Mouse (Mus musculus) telencephalon, adult 2 months (tissue): ENCODE measurements around the gene Rnf121.

Source experiments
- DNase-seq: peaks from one replicate; pipeline ENCODE4 v3.0.0-alpha.2; 2011; ENCODE audit warnings: low read depth, low spot score

Gene Rnf121

DNA sequence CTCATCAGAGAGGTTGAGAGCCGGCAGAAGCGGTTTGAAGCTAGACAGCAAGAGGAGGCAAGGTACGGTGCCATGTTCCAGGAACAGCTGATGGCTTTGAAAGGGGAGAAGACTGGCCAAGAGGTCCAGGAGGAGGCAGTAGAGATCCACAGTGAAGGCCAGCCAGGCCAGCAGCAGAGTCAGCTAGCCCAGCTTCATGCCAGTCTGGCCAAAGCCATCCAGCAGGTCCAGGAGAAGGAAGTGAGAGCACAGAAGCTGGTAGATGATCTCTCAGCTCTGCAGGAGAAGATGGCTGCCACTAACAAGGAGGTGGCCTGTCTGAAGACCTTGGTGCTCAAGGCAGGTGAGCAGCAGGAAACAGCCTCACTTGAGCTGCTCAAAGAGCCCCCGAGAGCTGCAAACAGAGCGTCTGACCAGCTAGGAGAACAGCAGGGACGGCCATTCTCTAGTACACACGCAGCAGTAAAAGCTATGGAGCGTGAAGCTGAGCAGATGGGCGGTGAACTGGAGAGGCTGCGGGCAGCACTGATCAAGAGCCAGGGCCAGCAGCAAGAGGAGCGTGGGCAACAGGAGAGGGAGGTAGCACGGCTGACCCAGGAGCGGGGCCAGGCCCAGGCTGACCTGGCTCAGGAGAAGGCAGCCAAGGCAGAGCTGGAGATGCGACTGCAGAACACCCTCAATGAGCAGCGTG, 65.7 kb downstream of the Rnf121 start:
- DNase-seq, result no peak

DNA sequence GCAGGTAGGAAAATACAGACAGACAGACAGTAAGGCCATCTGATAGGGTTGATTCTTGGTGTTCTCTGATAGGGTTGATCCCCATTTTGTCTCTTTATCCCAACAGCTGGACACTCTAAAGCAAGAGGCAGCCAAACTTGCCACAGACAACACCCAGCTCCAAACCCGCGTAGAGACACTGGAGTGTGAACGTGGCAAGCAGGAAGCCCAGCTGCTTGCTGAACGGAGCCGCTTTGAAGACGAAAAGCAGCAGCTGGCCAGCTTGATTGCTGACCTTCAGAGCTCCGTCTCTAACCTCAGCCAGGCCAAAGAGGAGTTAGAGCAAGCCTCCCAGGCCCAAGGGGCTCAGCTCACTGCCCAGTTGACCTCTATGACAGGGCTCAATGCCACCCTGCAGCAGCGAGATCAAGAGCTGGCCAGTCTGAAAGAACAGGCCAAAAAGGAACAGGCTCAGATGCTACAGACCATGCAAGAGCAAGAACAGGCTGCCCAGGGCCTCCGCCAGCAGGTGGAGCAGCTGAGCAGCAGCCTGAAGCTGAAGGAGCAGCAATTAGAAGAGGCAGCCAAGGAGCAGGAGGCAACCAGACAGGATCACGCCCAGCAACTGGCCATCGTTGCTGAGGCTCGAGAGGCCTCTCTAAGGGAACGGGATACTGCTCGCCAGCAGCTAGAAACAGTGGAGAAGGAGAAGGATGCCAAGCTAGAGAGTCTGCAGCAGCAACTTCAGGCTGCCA, 66.9 kb downstream of the Rnf121 start:
- peak; percentile 53 for DNase-seq

DNA sequence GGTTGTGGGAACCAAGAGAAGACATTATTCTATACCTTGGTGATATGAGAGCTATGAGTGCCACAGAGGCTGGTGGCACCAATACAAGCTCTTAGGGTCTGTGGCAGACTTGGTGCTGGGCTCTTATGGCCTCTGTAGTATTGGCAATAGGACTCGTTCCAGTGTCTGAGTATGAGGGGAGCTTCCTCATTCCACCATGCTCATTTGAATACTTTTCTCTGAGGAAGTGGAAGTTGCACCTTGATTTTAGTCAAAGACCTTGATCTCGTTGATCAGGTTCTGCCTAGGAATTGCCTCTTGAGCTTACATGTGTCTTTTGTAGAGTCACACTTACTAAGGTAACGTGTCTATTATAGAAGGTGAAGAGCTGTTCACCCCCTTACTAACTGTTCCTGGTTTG, 71.0 kb downstream of the Rnf121 start:
- no peak for DNase-seq

DNA sequence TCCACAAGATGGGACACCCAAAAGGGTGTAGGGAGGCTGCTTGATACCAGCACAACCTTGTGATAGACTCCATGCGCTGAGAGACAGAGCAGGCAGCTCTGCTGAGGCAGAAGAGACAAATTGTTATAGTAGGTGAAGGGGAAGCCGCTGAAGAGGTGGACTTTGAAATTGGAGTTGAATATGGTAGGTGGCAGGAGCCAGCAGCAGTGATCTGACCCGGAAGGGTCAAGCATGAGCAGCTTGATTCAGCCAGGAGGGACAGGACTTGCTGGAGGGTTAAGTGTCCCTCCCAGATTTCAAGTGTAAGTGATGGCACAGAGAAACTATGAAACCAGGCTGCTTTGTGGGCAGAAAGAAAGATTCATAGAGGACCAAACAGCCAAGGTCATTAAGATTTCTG, 80.2 kb downstream of the Rnf121 start:
- no peak for DNase-seq

DNA sequence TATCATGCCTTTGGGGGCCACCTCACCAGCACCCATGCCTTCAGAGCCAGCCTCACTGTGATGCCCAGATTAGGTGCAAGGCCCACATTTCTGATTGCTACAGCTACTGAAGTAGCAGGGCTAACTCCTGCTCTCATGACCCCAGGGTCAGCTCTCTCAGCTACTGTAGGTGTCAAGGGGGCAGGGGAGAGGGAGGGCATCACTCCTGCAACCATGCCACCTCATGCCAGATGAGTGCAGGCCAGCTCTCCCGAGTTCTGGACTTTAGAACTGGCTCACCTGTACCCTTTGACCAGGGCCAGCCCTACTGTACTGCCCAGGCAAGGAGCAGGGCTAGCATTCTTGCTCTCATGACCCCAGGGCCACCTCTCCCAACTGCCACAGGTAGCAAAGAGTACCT, 82.5 kb downstream of the Rnf121 start:
- DNase-seq, result no peak

DNA sequence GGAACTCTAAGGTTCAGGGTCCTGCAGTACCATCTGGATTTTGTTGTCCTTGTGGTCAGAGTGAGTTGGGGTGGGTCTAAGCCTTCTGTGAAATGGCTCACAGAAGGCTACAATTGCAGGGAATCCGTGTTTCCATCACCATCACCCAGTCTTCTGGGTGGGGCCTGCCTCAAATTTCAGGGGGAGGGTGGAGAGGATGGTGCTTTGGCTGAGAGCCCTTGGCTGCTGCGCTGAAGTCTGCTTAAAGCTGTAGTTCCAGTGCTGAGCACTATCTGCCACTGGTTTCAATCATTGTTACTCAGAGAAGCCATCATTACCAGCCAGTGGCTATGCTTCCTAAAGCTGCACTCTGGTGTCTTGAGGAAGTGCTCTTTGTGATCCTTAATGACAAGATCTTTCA, 90.8 kb downstream of the Rnf121 start:
- DNase-seq, result no peak

DNA sequence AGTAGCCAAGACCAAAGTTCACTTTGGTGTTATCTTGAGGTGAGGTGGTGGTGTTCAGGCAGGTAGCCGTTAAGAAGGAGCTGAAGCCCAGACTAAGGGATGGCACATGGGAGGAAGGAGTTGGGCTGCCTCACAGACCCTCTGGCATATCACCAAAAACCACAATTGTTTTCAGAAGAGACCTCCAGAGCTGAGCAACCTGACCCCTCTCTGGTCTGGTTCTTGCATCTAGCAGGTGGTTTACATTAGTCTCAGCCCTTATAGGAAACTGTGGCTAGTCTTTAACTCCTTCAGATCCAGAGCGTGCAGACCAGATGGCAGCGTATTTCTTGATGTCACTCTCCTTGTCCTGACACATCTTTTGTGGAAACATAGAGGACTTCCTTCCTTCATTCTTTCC, 91.5 kb downstream of the Rnf121 start:
- DNase-seq, result no peak

DNA sequence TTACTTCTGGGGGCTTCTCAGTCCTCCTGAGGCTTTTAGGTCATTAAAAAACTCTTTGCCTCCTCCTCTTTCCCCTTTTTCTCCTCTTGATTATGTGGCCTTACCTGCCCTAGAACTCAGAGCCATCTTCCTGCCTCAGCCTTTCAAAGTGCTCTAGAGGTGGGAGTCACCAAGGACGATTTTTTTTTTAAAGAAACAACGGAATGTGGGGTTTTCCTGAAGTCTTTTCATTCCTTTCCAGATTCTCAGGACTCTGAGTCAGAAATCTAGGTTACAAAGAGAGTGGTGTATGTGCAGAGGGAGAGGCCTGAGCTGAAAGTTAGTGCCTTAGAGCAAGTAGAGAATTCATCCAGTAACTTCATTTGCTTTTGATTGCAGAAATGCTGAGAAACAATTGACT, 93.5 kb downstream of the Rnf121 start:
- no peak for DNase-seq

DNA sequence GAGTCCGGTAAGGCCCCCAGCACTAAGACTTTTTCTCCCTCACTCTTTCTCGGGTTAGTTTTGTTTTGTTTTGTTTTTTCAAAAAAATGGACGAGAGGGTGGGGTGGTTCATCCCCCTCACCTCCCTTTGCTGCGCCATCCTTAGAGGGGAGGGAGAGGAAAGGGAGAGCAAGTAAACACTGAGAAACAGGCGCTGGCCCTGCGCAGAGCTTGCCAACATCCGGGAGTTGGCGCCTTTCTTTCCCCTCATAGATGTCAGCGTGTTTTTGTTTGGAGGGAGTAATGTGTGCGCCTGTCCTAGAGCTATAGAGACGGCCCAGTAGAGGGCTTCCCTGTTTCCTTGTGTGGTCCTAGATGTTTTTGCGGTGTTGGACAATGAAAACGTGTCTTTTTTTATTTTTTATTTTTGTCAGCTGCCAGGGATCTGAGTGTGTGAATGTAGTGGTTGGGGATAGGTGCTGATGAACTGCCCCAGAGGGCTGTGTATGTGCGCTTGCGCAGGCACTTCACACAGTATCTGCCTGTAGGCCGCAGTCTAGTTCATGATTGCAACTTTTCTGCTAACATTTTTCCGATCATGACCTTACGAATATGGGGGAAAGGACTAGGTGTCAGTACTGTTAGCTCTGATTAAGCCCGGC, 94.3 kb downstream of the Rnf121 start:
- peak; percentile 75 for DNase-seq

DNA sequence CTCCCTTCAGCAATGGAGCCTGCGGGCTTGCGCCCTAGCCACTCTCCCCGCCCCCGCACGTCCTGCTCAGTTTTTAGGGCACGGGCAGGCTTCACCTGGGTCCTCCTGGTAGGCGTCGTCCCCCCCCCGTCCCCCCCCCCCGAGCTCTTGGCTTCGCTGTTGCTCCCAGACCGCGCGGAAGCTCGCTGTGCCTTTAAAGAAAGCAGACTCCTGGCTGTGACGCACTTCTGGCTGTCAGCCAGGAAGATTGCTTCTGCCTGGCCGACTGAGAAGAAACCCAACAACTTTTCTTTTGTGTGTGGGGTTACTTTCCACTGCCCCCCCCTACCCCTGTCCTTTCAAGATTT, 94.9 kb downstream of the Rnf121 start:
- DNase-seq, result peak; percentile 84

DNA sequence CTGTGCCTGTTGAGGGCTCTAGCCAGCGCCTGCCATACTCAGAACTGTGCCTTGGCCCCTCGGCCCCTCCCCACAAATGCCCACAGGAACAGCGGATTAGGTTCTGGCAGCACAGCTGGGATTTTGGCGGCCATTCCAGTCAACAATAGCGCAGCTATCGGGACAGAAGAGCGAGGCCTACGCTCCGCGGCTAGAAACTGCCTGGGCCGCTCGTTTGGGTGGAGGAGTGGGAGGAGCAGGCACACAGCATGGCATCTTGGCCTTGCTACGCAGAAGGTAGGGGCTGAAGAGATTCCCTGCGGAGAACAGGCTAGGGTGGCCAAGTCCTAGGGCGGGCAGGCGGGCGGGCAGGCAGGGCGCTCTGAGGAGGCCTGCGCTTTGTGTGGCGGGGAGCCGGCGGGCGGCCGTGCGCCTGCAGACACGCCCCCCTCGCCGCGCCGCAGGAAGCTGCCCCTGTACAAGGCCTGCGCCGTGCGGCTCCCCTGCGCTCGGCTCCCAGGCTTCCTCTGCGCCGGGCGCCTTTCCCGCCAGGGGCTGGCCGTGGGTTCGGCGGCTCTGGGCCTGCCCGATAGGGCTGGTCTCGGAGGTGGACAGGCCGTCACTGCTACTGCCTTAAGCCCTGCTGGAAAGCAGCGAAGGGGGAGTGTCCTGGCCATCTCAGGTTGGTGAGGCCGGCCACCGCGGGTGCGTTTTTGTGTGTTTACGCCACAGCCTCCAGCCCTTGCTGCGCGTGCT, 95.4 kb downstream of the Rnf121 start:
- peak; percentile 62 for DNase-seq
